Mouse (Mus musculus): ENCODE data around the gene Slc25a45. TPM values are rescaled to one million over a fixed set of nuclear protein-coding genes. Genes with fewer than 3 reads are reported as not detected.
A peak's percentile ranks its signal among the peaks of the same experiment; 100 is the strongest.

Gene Slc25a45
- polyA plus RNA-seq, 1 experiment from 2014 or later, result 5.6 TPM

DNA sequence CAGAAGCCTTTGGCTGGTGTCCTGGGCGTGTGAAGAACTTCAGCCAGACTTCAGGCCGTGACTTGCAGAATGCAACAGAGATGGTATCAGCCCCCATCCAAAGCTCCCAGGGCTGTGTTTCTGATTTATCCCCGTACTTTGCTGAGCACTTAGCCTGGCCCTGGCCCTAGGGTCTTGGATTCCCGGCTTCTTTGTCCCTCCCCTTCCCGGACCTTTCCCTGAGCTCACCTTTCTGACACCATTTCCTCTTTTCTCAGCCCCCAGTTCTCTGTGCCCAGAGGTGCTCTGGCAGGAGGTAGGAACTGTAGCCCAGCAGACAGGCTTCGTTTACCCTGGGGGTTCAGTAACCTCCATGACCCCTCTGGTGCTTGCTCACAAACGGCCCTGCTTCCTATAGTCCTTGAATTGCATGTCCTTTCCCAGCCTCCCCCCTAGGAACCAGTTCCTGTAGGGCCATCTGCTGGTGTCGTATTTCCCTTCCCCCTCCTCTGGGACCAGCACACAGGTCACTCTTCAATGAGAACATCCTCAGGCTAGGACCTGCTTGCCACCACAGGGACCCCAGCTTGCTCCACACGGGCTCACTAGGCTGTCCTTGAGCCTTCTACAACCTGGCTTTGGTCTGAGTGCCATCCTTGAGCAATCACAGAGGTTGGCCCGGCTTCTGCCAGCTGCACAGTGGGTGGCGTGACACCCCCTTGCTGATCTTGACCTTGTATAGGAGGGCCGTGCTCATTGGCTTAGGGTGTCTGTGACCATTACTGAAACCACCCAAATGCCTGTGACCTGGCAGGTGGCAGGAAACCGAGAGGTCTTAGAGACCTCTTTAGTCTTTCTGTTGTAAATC lies 28.6 kb upstream of the Slc25a45 start:
- WGBS, result 30% methylated on average over 13 of the region's 13 CpGs

DNA sequence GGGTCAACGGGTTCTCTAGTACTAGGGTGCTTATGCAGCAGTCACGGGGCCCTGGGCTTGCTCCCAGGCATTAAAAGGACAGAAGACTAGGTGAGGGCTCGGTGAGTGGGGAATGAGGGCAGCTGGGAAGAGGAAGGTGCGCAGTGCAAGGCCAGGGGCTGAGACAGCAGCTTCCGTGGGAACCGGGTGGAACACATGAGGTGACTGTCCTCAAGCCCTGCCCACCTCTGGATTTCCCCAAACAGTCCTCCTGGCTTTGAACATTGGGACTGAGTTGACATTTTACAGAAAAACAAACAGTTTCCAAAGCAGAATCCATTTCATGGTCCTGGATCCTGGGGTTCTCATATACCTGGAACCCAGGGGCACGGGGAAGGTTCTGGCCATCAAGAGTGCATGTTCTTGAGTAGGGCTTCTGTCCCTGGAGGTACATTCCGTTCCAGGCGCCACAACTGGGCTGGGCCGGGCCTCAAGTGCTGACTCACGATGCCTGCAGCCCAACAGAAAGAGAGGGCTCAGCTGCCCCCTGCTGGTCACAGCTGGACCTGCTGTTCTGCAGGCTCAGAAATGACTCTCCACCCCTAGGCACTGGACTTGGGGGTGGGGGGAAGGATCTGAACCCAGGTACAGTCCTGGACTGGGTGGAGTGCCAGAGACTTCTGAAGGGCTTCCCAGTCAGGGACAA lies 27.6 kb upstream of the Slc25a45 start:
- H3K9me3 ChIP-seq, result no peaks in the 10 kb centered on the region
- ATAC-seq (ENCODE audit: borderline replicate concordance, extremely low read depth, low FRiP score, low TSS enrichment), result peak; percentile 23; the same call in 1 of the 2 replicates
- peak overlapping the region; percentile 99 for H3K27ac ChIP-seq
- H3K4me1 ChIP-seq, result peaks cover 54% of the 10 kb centered on the region
- peak overlapping the region; percentile 21; the same call in 1 of the 2 replicates for H3K4me2 ChIP-seq
- H3K27me3 ChIP-seq, result no peaks in the 10 kb centered on the region
- H3K9ac ChIP-seq, result 0 out of 2 replicates have a peak overlapping the region, but pooled peaks have one; percentile 33
- 24% methylated on average over 11 of the region's 11 CpGs for WGBS
- H3K4me3 ChIP-seq, result no peak overlapping the region
- peaks cover 20% of the 10 kb centered on the region for H3K36me3 ChIP-seq

More for the DNA sequence above, 28.6 kb upstream of the Slc25a45 start:
- peak overlapping the region; percentile 70 for H3K4me2 ChIP-seq
- ATAC-seq (ENCODE audit: borderline replicate concordance, extremely low read depth, low FRiP score, low TSS enrichment), result no peak
- H3K9ac ChIP-seq, result peak overlapping the region; percentile 33
- H3K4me1 ChIP-seq, result peaks cover 64% of the 10 kb centered on the region
- no peaks in the 10 kb centered on the region for H3K27me3 ChIP-seq
- H3K4me3 ChIP-seq, result peak overlapping the region; percentile 7
- H3K9me3 ChIP-seq, result no peaks in the 10 kb centered on the region
- peaks cover 18% of the 10 kb centered on the region for H3K36me3 ChIP-seq
- H3K27ac ChIP-seq, result peak overlapping the region; percentile 99

DNA sequence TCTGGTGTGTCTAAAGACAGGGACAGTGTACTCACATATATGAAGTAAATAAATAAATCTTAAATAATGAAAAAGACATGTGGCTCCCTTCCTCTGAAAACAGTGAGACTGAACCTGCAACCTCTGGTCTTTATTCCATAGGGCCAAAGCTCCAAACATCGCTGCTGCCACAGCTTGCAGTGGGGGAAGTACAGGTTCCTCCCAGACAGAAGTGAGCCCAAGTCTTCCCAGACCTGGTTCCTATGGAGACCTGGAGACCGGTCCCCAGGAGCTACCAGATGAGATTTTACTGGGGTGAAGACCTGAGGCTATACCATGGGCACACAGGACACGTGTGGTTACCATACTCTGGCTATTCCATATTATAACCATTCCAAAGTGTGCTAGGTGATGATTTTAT lies 26.7 kb upstream of the Slc25a45 start:
- Histone ChIP-seq H3K4me1 (peaks cover 48% of the 10 kb centered on the region), H3K36me3 (peaks cover 25% of the 10 kb centered on the region), H3K4me2 (no peak overlapping the region), H3K9me3 (no peaks in the 10 kb centered on the region), H3K9ac (no peak overlapping the region), H3K27me3 (no peaks in the 10 kb centered on the region), H3K27ac (no peak overlapping the region), H3K4me3 (no peak overlapping the region)
- 74% methylated on average over 3 of the region's 3 CpGs for WGBS
- ATAC-seq (ENCODE audit: borderline replicate concordance, extremely low read depth, low FRiP score, low TSS enrichment), result no peak

DNA sequence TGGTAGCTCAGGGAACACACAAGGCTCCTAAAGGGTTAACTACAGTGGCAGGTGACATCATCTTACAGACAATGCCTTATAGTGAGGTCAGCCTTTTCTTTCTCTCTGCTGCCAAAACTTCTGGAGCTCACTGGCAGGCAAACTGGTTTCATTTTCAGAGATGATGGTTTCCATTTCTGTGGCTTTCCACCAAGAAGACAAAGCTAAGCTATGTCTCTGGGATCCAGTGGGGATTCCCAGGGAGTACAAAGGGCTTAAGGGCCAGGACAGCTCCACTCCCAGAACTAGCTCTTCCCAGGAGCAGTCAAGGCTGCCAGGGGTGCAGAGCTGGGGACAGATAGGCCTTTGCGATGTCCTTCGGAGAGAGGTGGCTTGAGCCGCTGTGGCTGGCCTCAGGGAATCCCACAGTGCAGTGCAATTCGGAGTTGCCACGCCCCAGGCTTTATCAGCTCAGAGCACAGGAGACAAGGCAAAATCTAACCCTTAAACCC lies 26.1 kb upstream of the Slc25a45 start:
- H3K4me1 ChIP-seq, result peaks cover 48% of the 10 kb centered on the region
- no peaks in the 10 kb centered on the region for H3K9me3 ChIP-seq
- no peak for ATAC-seq (ENCODE audit: borderline replicate concordance, extremely low read depth, low FRiP score, low TSS enrichment)
- peak overlapping the region; percentile 39 for H3K27ac ChIP-seq
- H3K4me2 ChIP-seq, result no peak overlapping the region; the same call in 1 of the 2 replicates
- H3K36me3 ChIP-seq, result peaks cover 31% of the 10 kb centered on the region
- H3K4me3 ChIP-seq, result no peak overlapping the region
- H3K9ac ChIP-seq, result 0 out of 2 replicates have a peak overlapping the region, but pooled peaks have one; percentile 10
- H3K27me3 ChIP-seq, result no peaks in the 10 kb centered on the region
- 59% methylated on average over 5 of the region's 5 CpGs for WGBS

DNA sequence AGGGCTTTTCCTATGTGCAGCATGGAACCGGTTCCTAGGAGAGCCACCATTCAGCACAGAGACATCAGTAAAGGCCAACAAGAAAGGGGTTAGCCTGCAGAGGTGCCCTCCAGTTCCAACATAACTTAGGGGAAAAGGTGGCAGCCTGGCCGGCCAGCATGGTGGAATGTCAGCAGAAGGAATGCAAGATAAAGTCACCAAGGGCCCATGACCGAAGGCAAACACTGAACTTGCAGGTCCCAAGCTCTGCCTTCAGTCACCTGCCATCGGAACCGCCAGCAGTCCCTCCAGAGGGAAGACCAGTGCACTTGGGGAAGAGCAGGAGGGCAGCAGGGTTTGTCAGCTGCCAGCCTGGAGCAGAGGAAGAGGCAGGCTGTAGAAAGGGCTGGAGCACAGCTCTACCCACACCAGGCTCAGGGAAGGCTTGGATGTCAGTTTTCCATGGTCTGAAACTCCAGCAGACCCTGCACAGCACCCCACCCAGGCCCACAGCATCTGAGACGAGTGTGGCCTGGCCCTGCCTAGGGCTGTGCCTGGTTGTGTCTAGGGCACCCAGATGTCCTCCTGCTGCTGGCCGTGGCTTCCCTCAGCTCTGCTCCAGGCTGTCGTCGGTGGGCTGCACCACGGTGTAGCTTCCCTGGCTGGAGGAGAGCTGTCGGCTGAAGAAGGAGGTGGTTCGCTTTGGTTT lies 25.4 kb upstream of the Slc25a45 start:
- Histone ChIP-seq H3K9ac (peak overlapping the region; percentile 11; the same call in 1 of the 2 replicates), H3K27me3 (no peaks in the 10 kb centered on the region), H3K9me3 (no peaks in the 10 kb centered on the region), H3K4me2 (no peak overlapping the region), H3K4me3 (no peak overlapping the region), H3K4me1 (peaks cover 43% of the 10 kb centered on the region), H3K36me3 (peaks cover 35% of the 10 kb centered on the region), H3K27ac (peak overlapping the region; percentile 39)
- no peak for ATAC-seq (ENCODE audit: borderline replicate concordance, extremely low read depth, low FRiP score, low TSS enrichment)
- 70% methylated on average over 12 of the region's 12 CpGs for WGBS

DNA sequence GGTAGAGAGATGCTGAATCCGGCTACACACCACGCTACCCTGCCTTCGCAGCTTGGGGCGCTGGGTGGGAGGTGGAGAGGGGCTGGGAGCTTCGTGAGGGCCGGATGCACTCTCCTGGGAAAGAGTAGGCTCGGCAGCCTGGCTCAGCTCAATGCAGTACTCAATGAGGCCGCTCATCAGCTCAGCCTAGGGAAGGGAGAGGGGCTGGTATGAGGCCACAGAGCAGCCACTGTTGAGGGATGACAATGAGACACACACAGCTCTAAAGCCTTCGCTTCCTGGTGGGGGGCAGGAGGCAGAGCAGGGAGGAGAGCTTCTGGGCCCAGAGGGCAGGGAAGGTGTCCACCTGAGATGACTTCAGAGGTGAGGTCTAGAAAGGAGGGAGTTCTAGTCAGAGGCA lies 21.0 kb upstream of the Slc25a45 start:
- Histone ChIP-seq H3K4me2 (no peak overlapping the region), H3K4me3 (no peak overlapping the region), H3K9me3 (no peaks in the 10 kb centered on the region), H3K36me3 (peaks cover 73% of the 10 kb centered on the region), H3K4me1 (peaks cover 8% of the 10 kb centered on the region), H3K27me3 (no peaks in the 10 kb centered on the region), H3K27ac (no peak overlapping the region), H3K9ac (no peak overlapping the region)
- no peak for ATAC-seq (ENCODE audit: borderline replicate concordance, extremely low read depth, low FRiP score, low TSS enrichment)
- 89% methylated on average over 9 of the region's 9 CpGs for WGBS

DNA sequence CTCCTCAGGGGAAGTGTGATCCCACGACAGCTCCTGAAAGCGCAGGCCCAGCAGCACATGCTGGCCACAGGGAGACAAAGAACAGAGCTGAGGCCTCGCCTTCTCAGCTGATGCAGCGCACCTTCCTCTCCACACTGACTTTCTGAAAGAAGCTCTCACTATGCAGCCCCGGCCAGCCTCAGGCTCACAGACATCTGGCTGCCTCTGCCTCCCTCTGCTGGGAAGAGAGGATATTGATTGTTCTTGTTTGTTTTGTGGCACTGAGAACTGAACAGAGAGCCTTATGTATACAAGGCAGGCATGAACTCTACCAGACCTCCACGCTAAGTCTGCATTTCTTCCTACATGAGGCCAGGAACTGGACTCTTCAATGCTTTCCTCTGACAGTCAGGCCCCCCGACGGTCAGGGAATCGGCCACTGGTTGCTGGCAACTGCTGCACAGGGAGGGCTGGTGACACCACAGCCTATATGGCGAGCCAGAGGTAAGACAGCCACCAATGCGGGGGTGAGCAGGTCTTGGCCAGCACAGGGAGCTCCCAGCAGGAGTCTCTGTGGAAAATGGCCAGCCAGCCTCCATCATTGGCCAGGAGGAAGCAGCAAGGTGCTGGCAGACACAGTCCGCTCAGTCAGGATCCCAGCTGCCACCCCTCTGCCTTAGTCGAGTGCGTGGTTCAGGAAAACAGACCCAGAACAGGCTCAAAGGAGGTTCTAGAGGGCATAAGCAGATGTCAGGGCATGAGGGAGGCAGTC lies 15.1 kb upstream of the Slc25a45 start:
- 97% methylated on average over 14 of the region's 14 CpGs for WGBS
- no peak overlapping the region for H3K4me3 ChIP-seq
- no peaks in the 10 kb centered on the region for H3K9me3 ChIP-seq
- peaks cover 97% of the 10 kb centered on the region for H3K36me3 ChIP-seq
- H3K27me3 ChIP-seq, result no peaks in the 10 kb centered on the region
- no peak overlapping the region for H3K9ac ChIP-seq
- no peak overlapping the region for H3K27ac ChIP-seq
- H3K4me2 ChIP-seq, result no peak overlapping the region
- no peak for ATAC-seq (ENCODE audit: borderline replicate concordance, extremely low read depth, low FRiP score, low TSS enrichment)
- no peaks in the 10 kb centered on the region for H3K4me1 ChIP-seq

DNA sequence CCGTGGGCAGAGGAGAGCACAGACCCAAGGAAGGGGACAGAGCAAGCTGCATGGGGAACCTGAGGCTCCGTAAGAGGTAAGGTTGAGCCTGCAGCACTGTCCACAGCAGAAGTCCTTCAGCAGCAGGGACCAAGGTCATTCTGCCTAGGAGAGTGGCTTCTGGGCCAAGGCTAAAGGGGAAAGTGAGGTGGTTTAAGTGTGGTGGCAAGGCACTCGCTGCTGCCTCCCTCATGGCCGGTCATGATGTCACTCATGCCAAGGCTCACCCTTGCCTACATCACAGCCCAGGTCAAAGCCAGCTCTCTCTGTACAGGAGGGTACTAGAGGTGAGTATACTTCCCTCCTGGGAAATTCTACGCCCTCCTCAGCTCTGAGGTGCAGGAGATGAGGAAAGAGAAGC lies 13.8 kb upstream of the Slc25a45 start:
- Histone ChIP-seq H3K9ac (no peak overlapping the region), H3K9me3 (no peaks in the 10 kb centered on the region), H3K4me3 (no peak overlapping the region), H3K4me2 (no peak overlapping the region), H3K27ac (no peak overlapping the region), H3K36me3 (peaks cover 99% of the 10 kb centered on the region), H3K27me3 (no peaks in the 10 kb centered on the region), H3K4me1 (no peaks in the 10 kb centered on the region)
- WGBS, result 94% methylated on average over 5 of the region's 5 CpGs
- ATAC-seq (ENCODE audit: borderline replicate concordance, extremely low read depth, low FRiP score, low TSS enrichment), result no peak

DNA sequence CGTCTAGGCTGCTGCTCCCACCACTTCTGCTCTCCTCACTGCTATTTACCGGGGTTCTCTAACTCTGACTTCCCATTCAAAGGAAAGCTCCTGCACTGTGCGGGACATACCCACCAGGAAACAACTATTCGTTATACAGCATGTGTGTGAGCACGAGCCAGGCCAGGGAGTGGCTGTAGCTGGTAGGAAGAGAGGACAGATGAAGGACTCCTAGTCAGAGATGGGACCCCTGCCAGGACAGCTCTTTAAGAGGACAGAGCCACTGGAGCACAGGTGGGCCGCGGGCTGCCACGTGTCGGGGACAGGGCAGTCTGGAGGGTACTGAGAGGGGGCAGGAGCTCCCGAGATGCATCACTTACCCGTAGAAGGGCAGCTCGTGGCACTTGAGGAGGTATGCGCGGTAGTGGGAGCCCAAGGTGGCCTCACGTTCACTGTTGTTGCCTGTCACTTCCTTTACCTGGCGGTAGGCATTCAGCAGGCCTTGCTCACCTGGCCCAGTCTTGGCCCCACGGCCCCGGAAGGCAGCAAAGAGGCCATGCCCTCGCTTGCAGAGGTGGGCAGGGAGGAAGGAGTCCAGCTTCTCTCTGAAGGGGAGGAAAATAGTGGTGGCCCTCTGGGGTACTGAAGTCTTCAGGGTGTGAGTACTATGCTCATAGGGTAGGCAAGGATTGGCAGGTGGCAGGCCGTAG lies 12.8 kb upstream of the Slc25a45 start:
- WGBS, result 88% methylated on average over 20 of the region's 20 CpGs
- 0 out of 2 replicates have a peak, but pooled peaks cover 2% of the 10 kb centered on the region for H3K4me1 ChIP-seq
- no peaks in the 10 kb centered on the region for H3K9me3 ChIP-seq
- H3K27ac ChIP-seq, result no peak overlapping the region
- no peak overlapping the region for H3K4me2 ChIP-seq
- no peak overlapping the region for H3K9ac ChIP-seq
- peaks cover 98% of the 10 kb centered on the region for H3K36me3 ChIP-seq
- ATAC-seq (ENCODE audit: borderline replicate concordance, extremely low read depth, low FRiP score, low TSS enrichment), result no peak
- H3K4me3 ChIP-seq, result no peak overlapping the region
- H3K27me3 ChIP-seq, result no peaks in the 10 kb centered on the region

DNA sequence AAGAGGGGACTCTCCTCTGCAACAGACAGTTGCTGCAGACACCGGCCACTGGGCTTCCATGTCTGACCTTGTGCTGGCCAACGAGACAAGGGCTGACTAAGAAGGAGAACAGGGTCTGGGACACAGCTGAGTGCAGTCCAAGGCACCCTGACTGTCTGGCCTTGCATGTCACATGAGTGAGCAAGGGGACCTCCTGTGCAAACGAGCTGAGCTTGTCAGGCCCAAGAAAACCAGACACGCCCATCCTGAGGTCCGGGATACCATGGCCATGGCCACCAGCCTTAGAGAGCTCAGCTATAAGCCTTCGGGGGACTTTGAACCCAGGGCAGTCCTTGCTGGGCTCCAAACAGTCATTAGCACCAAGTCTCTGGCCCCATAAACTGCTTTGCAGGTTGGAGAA lies 9.5 kb upstream of the Slc25a45 start:
- H3K9me3 ChIP-seq, result no peaks in the 10 kb centered on the region
- no peak overlapping the region for H3K4me2 ChIP-seq
- peaks cover 34% of the 10 kb centered on the region for H3K4me1 ChIP-seq
- H3K27me3 ChIP-seq, result no peaks in the 10 kb centered on the region
- 77% methylated on average over 6 of the region's 6 CpGs for WGBS
- ATAC-seq (ENCODE audit: borderline replicate concordance, extremely low read depth, low FRiP score, low TSS enrichment), result no peak
- no peak overlapping the region for H3K4me3 ChIP-seq
- peaks cover 79% of the 10 kb centered on the region for H3K36me3 ChIP-seq
- H3K27ac ChIP-seq, result no peak overlapping the region
- no peak overlapping the region for H3K9ac ChIP-seq
